16 mouse cellular contexts compared by ENCODE assay signal in genomic region chr12:105695848-105696247, GRCm38 (mm10).
"Had no signal": no experiment of that assay in that cellular context is flagged by ENCODE, and none has a peak within 500 bp of the region (broad histone marks: within the 10 kb centered on the region; RNA-seq: fewer than 3 reads in every experiment).

No protein-coding gene starts in this region.

- DNase-seq: lung, adult 18-20 months; lung, postnatal 14 days; lung, postnatal 4 days; midbrain, embryonic 14.5 days; retina, postnatal 1 day; right cerebral cortex, adult 18-20 months; thymus, adult 2 months; thymus, postnatal 25 days had no signal

- H3K4me1 ChIP-seq: lung, embryonic 15.5 days; midbrain, embryonic 10.5 days; midbrain, embryonic 12.5 days; neural tube, embryonic 13.5 days; stomach, embryonic 15.5 days had no signal

- H3K27me3 ChIP-seq: lung, embryonic 15.5 days; midbrain, embryonic 12.5 days; neural tube, embryonic 13.5 days; neural tube, embryonic 15.5 days; stomach, embryonic 15.5 days had no signal

- H3K9ac ChIP-seq: lung, embryonic 15.5 days; midbrain, embryonic 12.5 days; neural tube, embryonic 13.5 days; neural tube, embryonic 15.5 days; stomach, embryonic 15.5 days had no signal

- H3K27ac ChIP-seq: lung, embryonic 15.5 days; midbrain, embryonic 10.5 days; midbrain, embryonic 12.5 days; neural tube, embryonic 13.5 days; neural tube, embryonic 15.5 days; stomach, embryonic 15.5 days; stomach, postnatal 0 days had no signal

- H3K4me3 ChIP-seq: lung, embryonic 15.5 days; midbrain, embryonic 10.5 days; midbrain, embryonic 12.5 days; myocyte; neural tube, embryonic 13.5 days; neural tube, embryonic 15.5 days; stomach, embryonic 15.5 days had no signal

- H3K9me3 ChIP-seq: lung, embryonic 15.5 days; midbrain, embryonic 10.5 days; midbrain, embryonic 12.5 days; neural tube, embryonic 13.5 days; neural tube, embryonic 15.5 days; stomach, embryonic 15.5 days had no signal
